Mouse (Mus musculus) neural tube, embryonic 14.5 days (tissue): ENCODE measurements around the gene Phf3. TPM values are rescaled to one million over a fixed set of nuclear protein-coding genes. Genes with fewer than 3 reads are reported as not detected.
A peak's percentile ranks its signal among the peaks of the same experiment; 100 is the strongest.
"Not testable (repeated sequence)": the region's sequence is repeated elsewhere in the genome, so short reads cannot be mapped to it uniquely, and the experiment has no call there.

ENCODE experiments used
- ATAC-seq: fragments of 200-750 bp; cut with Nextera tagmentation; 2 replicates; pipeline ENCODE4 v1.8.0; 2017; ENCODE audit warnings: low read depth, mild to moderate bottlenecking, moderate TSS enrichment, moderate library complexity
- H3K27ac ChIP-seq: fragments of 300-500 bp; sonication (generic); 2 replicates; pipeline ENCODE4 v1.5.1; 2014; ENCODE audit warnings: low read depth, mild to moderate bottlenecking, control low read depth, low read length, moderate library complexity, mixed read lengths
- H3K27me3 ChIP-seq: fragments of 300-500 bp; sonication (generic); 2 replicates; pipeline ENCODE4 v1.6.1; 2014; ENCODE audit warnings: low read length; ENCODE audit not compliant: control insufficient read depth, insufficient read depth
- H3K36me3 ChIP-seq: fragments of 300-500 bp; sonication (generic); 2 replicates; pipeline ENCODE4 v1.6.1; 2014; ENCODE audit warnings: low read length, mixed read lengths; ENCODE audit not compliant: control insufficient read depth, insufficient read depth
- H3K4me1 ChIP-seq: fragments of 300-500 bp; sonication (generic); 2 replicates; pipeline ENCODE4 v1.6.1; 2014; ENCODE audit warnings: low read length; ENCODE audit not compliant: control insufficient read depth, insufficient read depth
- H3K4me2 ChIP-seq: fragments of 300-500 bp; sonication (generic); 2 replicates; pipeline ENCODE4 v1.6.1; 2014; ENCODE audit warnings: mild to moderate bottlenecking, low read depth, low read length, control low read depth
- H3K4me3 ChIP-seq: fragments of 300-500 bp; sonication (generic); 2 replicates; pipeline ENCODE4 v1.5.1; 2014; ENCODE audit warnings: low read depth, low read length, control low read depth, mixed read lengths
- H3K9ac ChIP-seq: fragments of 300-500 bp; sonication (generic); replicated peaks from 2 replicates; pipeline ENCODE4 v1.6.1; 2014; ENCODE audit warnings: low read depth, mild to moderate bottlenecking, control low read depth, low read length, mixed read lengths
- H3K9me3 ChIP-seq: fragments of 300-500 bp; sonication (generic); 2 replicates; pipeline ENCODE4 v1.6.1; 2016; ENCODE audit warnings: low read length; ENCODE audit not compliant: control insufficient read depth
- WGBS: fragments of 180-500 bp; shearing (Covaris S2); extraction: QIAGEN DNeasy Blood & Tissue Kit; methylation state at CpG from one replicate; pipeline ENCODE4 v1.1.7; 2014; 5-methylcytosine and 5-hydroxymethylcytosine counted together
- polyA plus RNA-seq: library from polyadenylated mRNA; unstranded; fragments of >200 nt; fragmentation: Nextera tagmentation; extraction: Ambion mirVana; gene quantifications from 2 replicates; pipeline ENCODE4 v1.2.1, GENCODE M21; 2014

The Phf3 gene
- polyA plus RNA-seq, 1 experiment from 2014 or later, result 71.4 TPM

DNA sequence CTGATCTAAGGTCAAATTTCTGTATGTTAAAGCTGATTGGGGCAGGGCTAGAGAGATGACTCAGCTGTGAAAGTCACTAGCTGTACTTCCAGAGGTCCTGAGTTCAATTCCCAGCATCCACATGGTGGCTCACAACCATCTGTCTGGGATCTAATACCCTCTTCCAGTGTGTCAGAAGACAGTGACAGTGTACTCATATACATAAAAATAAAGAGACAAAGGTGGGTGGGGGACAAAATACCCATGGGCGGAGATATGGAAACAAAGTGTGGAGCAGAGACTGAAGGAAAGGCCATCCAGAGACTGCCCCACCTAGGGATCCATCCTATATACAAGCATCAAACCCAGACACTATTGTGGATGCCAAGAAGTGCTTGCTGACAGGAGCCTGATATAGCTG, 10.1 kb upstream of the Phf3 start:
- not testable (repeated sequence) for H3K27ac ChIP-seq, ATAC-seq, H3K4me2 ChIP-seq, H3K4me1 ChIP-seq, H3K4me3 ChIP-seq, H3K9me3 ChIP-seq, H3K27me3 ChIP-seq, H3K9ac ChIP-seq, H3K36me3 ChIP-seq
- WGBS, result 96% methylated on average over 1 of the region's 1 CpGs

- Histone ChIP-seq H3K36me3 (no peaks in the 10 kb centered on the region), H3K27me3 (no peaks in the 10 kb centered on the region), H3K9me3 (no peaks in the 10 kb centered on the region), H3K27ac (no peak overlapping the region), H3K4me2 (no peak overlapping the region), H3K4me1 (peaks cover 7% of the 10 kb centered on the region), H3K4me3 (no peak overlapping the region), H3K9ac (no peak overlapping the region)
- no peak for ATAC-seq
Measured at GRCm38 (mm10) chr1:30875746-30876145, 2.0 kb upstream of the Phf3 start.

GRCm38 (mm10) chr1:30874261-30875131, 775 bp upstream of the Phf3 start:
- Histone ChIP-seq H3K27me3 (no peaks in the 10 kb centered on the region), H3K4me3 (peak overlapping the region; percentile 87), H3K9me3 (no peaks in the 10 kb centered on the region), H3K27ac (peak overlapping the region; percentile 99), H3K4me1 (peaks cover 9% of the 10 kb centered on the region), H3K36me3 (no peaks in the 10 kb centered on the region), H3K4me2 (peak overlapping the region; percentile 62), H3K9ac (peak overlapping the region; percentile 95)
- 54% methylated on average over 15 of the region's 15 CpGs for WGBS
- no peak for ATAC-seq

- Histone ChIP-seq H3K36me3 (no peaks in the 10 kb centered on the region), H3K9ac (peak overlapping the region; percentile 95), H3K4me3 (peak overlapping the region; percentile 87), H3K27me3 (no peaks in the 10 kb centered on the region), H3K27ac (peak overlapping the region; percentile 99), H3K9me3 (no peaks in the 10 kb centered on the region), H3K4me1 (peaks cover 13% of the 10 kb centered on the region), H3K4me2 (peak overlapping the region; percentile 62)
- WGBS, result 0% methylated on average over 63 of the region's 79 CpGs
- peak; percentile 76 for ATAC-seq
Measured at GRCm38 (mm10) chr1:30872836-30873540, 733 bp downstream of the Phf3 start.

DNA sequence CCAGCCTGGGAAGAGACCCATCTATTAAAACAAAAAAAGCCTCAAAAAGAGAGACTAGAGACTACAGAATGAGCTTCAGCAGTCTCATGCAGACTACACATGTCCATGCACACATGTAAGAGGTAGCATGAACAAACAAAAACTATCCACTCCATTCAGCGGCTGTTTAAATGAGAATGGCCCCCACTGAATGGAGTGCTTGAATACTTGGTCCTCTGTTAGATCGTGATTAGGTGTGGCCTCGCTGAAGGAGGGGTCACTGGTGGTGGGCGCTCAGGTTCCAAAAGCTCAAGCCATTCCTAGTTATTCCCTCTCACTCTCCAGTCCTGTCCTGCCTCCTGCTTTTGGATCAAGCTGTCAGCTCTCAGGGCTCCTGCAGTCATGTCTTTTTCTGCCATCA, 5.9 kb downstream of the Phf3 start:
- ATAC-seq, result no peak
- H3K36me3 ChIP-seq, result no peaks in the 10 kb centered on the region
- no peak overlapping the region for H3K27ac ChIP-seq
- WGBS, result 88% methylated on average over 4 of the region's 4 CpGs
- H3K4me2 ChIP-seq, result no peak overlapping the region
- no peak overlapping the region for H3K4me3 ChIP-seq
- H3K9me3 ChIP-seq, result no peaks in the 10 kb centered on the region
- no peaks in the 10 kb centered on the region for H3K27me3 ChIP-seq
- H3K9ac ChIP-seq, result no peak overlapping the region
- H3K4me1 ChIP-seq, result peaks cover 13% of the 10 kb centered on the region

DNA sequence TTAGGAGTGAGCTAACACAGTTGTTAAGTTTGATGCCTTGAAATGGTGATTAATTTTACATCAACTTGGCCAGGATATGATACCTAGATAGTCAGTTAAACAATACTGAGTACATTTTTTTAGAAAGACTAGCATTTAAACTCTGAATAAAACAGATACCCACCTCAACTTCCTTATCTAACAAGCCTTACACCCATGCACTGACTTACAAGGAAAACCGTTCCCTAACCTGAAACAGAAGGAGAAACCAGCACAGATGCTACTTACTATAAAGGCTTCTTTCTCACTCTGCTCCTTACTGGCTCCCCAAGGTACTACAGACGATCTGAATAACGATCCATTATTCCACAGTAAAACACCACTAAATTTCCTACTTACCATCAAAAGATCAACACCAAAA, 21.2 kb downstream of the Phf3 start:
- no peak overlapping the region for H3K4me2 ChIP-seq
- no peak overlapping the region for H3K9ac ChIP-seq
- H3K27me3 ChIP-seq, result no peaks in the 10 kb centered on the region
- no peak for ATAC-seq
- H3K36me3 ChIP-seq, result no peaks in the 10 kb centered on the region
- H3K4me3 ChIP-seq, result no peak overlapping the region
- H3K27ac ChIP-seq, result no peak overlapping the region
- no peaks in the 10 kb centered on the region for H3K9me3 ChIP-seq
- WGBS, result 78% methylated on average over 3 of the region's 3 CpGs
- no peaks in the 10 kb centered on the region for H3K4me1 ChIP-seq

DNA sequence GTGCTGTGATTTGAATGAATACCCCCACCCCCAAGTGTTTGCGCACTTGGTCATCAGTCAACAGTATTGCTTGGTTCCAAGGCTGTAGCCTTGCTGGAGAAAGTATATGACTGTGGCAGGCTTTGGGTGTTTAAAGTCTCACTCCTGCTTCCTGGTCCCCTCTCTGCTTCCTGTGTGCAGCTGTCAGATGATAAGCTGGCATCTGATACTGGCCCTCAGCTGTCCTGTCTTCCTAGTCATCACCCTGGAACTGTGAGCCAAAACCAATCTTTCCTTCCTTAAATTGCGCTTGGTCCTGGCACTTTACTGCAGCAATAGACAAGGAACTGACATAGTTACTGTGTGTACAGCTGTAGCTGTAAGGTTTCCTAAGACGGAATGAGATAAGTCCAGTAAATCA, 21.8 kb downstream of the Phf3 start:
- Histone ChIP-seq H3K4me1 (no peaks in the 10 kb centered on the region), H3K4me3 (no peak overlapping the region), H3K9ac (no peak overlapping the region), H3K36me3 (no peaks in the 10 kb centered on the region), H3K9me3 (no peaks in the 10 kb centered on the region), H3K27me3 (no peaks in the 10 kb centered on the region), H3K27ac (no peak overlapping the region), H3K4me2 (no peak overlapping the region)
- WGBS, result 88% methylated on average over 3 of the region's 3 CpGs
- no peak for ATAC-seq

GRCm38 (mm10) chr1:30850906-30851305, 22.8 kb downstream of the Phf3 start:
- WGBS, result 86% methylated on average over 2 of the region's 2 CpGs
- no peaks in the 10 kb centered on the region for H3K4me1 ChIP-seq
- no peak overlapping the region for H3K4me3 ChIP-seq
- H3K4me2 ChIP-seq, result no peak overlapping the region
- H3K36me3 ChIP-seq, result no peaks in the 10 kb centered on the region
- H3K27me3 ChIP-seq, result no peaks in the 10 kb centered on the region
- no peak for ATAC-seq
- no peak overlapping the region for H3K27ac ChIP-seq
- no peaks in the 10 kb centered on the region for H3K9me3 ChIP-seq
- no peak overlapping the region for H3K9ac ChIP-seq

- no peaks in the 10 kb centered on the region for H3K27me3 ChIP-seq
- no peaks in the 10 kb centered on the region for H3K36me3 ChIP-seq
- H3K4me3 ChIP-seq, result no peak overlapping the region
- WGBS, result 90% methylated on average over 3 of the region's 3 CpGs
- no peaks in the 10 kb centered on the region for H3K4me1 ChIP-seq
- no peak overlapping the region for H3K9ac ChIP-seq
- no peak overlapping the region for H3K4me2 ChIP-seq
- H3K27ac ChIP-seq, result no peak overlapping the region
- ATAC-seq, result no peak
- H3K9me3 ChIP-seq, result no peaks in the 10 kb centered on the region
Measured at GRCm38 (mm10) chr1:30849955-30850354, 23.8 kb downstream of the Phf3 start.
